Mouse (Mus musculus) liver, embryonic 14.5 days (tissue): ENCODE measurements at regions not wholly inside any gene's neighbourhood (a gene's known extent, or its start where the extent isn't known, plus 50 kb on each side); places are given as distances from the start of the nearest gene placed in this dataset.

ENCODE experiments used
- CTCF ChIP-seq: IDR thresholded peaks from 2 replicates; pipeline ENCODE4 v1.5.1; 2016; ENCODE audit warnings: antibody characterized with exemption, low read depth, control low read depth
- EP300 ChIP-seq: IDR thresholded peaks from 2 replicates; pipeline ENCODE4 v1.6.1; 2016; ENCODE audit warnings: antibody characterized with exemption, low read depth

DNA sequence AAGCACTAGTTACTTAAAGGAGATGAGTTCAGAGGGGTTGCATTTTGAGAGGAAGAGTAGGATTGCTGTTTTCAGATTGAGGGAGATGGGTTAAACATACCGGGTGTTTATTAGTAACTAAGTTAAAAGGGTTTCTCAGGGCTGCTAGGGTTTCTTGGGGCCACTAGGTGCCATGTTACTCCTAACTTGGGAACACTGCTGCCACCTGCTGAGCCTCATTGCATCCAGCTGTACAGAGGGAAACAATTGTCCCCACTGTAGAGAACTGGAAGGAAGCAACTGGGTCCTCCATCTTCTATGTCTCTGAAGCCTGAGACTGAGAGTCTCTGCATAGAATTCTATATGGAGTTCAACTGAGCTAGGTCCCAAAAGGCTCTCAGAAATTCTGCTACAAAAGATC is 524.3 kb downstream of the Rnf144a start:
- TF ChIP-seq EP300 (no peak), CTCF (no peak)
